Mouse (Mus musculus) heart, adult 9 months (tissue): Measurements from ENCODE around the gene Unc93a.
"Not testable (repeated sequence)": the region's sequence is repeated elsewhere in the genome, so short reads cannot be mapped to it uniquely, and the experiment has no call there.

ENCODE experiments used
- DNase-seq, 2 experiments: peaks; one replicate each; pipeline ENCODE4 v3.0.0; 2022; ENCODE audit warnings: low spot score in 2 of 2

Gene Unc93a

GRCm38 (mm10) chr17:13131710-13132109 lies at the start of gene Unc93a:
Unc93a (minus strand) TSS chr17:13131810.
- not testable (repeated sequence) for DNase-seq

DNA sequence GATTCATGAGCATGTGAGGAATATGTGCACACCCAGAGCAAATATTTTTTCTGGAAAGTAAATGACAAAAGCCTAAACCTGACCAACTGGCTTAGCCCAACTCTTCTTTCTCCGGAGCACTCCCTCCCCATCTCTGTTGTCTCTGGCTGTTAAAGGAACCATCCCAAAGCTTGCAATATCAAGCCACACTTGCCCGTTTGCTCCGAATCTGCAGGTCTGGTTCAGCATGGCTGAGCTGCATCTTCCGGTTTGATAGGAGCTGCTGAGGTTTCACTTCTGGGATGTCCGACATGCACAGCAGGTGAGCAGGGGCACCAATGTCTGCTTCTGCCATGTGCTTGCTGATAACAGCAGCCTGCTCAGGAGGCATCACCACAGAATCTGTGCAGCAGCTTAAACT lies 48.9 kb upstream of the Unc93a start:
- DNase-seq = not testable (repeated sequence)

GRCm38 (mm10) chr17:13179021-13179420 lies 47.4 kb upstream of the Unc93a start:
- DNase-seq = not testable (repeated sequence)

- DNase-seq = not testable (repeated sequence)
These were observed 46.2 kb upstream of the Unc93a start for GRCm38 (mm10) chr17:13177796-13178195.

GRCm38 (mm10) chr17:13175609-13176008 lies 44.0 kb upstream of the Unc93a start:
- DNase-seq = not testable (repeated sequence)

- DNase-seq = not testable (repeated sequence)
These were observed 42.4 kb upstream of the Unc93a start for GRCm38 (mm10) chr17:13174029-13174428.

- not testable (repeated sequence) for DNase-seq
These were observed 42.0 kb upstream of the Unc93a start for GRCm38 (mm10) chr17:13173578-13173977.

GRCm38 (mm10) chr17:13146128-13146527 lies 14.5 kb upstream of the Unc93a start:
- DNase-seq = not testable (repeated sequence)

GRCm38 (mm10) chr17:13144580-13145215 lies 13.1 kb upstream of the Unc93a start:
- not testable (repeated sequence) for DNase-seq

GRCm38 (mm10) chr17:13142665-13143064 lies 11.1 kb upstream of the Unc93a start:
- not testable (repeated sequence) for DNase-seq

GRCm38 (mm10) chr17:13135356-13135755 lies 3.7 kb upstream of the Unc93a start:
- not testable (repeated sequence) for DNase-seq

- DNase-seq = not testable (repeated sequence)
These were observed 742 bp upstream of the Unc93a start for GRCm38 (mm10) chr17:13132352-13132751.

DNA sequence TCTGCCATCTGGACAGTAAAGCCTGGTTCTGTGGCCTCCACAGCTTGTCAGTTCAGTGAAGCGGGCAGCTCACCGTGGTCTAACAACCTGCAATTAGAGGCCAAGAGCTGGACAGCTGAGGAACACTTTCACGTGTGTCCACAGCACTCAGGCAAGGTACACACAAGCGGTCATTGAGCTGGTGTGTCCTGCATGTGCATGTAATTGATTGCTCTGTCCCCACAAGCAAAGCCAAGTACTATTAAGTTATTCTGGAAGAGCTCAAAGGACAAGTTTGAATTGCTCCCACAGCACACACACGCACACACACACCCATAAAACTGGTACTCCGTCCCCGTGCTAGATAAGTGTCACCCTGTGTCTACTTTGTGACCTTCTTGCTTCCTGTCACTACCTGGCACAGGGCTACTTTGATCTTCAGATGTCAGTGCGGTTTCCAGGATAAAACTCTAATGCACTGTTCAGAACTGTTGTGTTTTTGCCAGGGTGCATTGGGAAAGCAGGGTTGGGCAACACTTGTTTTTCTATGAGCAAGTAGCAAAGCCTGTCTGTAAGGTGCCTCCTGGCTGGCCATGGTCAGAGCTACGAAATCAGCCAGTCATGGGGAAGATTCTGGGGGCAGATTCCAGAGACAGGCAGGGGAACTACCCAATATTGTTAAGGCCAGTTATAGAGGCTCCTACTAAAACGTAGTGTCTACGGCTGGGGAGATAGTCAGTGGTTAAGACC lies 1.7 kb downstream of the Unc93a start:
- DNase-seq = not testable (repeated sequence)

DNA sequence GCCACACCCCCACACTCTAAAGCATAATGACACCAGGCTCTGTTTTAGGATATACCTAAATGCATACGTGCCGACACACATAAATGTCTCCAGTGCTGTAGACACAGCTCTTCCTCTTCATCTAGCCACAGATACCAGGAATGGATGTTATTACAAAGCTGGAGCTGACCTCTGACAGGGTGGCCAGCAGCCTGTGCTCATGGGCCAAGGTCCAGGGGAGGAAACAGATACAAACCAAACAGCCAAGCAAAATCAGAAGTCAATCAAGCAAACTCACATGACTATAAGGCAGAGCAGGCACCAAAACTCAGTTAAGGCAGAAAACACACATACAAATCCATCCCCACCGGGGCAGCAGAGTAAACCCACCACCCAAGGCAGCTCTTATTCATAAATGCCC lies 2.3 kb downstream of the Unc93a start:
- not testable (repeated sequence) for DNase-seq

- DNase-seq = not testable (repeated sequence)
These were observed 7.4 kb downstream of the Unc93a start for GRCm38 (mm10) chr17:13124241-13124640.

DNA sequence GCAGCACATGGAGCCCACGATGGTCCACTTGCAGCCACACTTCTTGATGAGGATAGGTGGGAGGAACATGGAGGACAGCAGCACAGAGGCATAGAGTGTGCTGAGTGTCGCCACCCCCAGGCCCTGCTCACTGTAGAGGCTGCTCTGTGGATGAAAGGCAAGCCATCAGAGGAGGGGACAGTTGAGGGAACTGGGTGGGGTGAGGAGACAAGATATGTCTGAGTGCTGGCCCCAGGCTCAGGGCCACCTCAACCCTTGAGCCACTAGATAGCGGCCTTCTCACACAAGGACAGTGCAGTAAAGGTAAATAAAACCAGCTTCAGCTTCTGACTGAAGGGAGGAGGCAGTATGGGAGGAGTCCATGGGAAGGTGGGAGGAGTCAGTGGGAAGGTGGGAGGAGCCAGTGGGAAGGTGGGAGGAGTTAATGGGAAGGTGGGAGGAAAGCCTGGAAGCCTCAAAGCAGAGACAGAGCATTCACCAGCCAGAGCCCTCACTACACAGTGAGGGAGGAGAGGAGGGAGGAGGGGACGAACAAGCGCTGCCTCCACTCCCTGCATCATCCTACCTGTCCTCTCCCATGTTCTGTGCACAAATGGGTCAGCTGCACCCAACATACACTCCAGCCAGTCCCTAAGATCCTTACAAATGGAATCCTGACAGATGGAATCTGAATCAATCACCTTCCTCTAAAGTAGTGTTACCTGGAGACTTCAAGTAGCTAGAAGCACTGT lies 8.1 kb downstream of the Unc93a start:
- not testable (repeated sequence) for DNase-seq

DNA sequence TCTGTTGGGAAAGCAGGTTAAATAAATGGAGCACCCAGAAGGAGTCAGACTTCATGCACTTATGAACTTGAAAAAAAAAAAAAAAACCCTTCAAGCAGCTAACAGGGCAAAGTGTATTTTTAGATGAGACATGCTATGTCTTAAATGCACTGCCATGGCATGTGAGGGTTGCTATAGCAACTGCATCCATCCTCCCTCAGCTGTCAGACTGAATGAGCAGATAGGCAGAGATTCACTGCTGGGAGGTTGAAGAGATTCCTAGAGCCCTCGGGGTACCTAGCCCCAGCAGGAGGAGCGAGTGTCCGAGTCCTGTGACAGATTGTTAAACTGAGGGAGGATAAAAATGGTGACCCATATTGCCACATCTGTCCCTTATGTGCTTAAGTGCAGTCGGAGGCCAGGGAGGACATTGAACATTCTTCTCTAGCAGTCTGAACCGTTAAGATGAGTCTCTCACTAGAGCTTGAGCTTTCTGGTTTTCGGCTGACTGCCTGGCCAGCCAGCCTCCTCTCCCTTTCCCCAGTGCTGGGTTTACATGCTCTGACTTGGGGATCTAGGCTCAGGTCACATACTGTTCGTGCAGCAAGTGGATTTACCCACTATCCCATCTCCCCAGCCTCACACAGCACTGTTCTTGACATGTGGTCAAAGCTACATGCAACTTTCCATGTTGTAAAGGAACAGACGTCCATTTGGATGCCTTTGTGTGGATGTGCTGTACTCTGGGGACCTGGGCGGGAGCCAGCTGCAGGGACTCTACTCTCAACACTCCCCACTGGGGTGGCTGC lies 18.9 kb downstream of the Unc93a start:
- not testable (repeated sequence) for DNase-seq

DNA sequence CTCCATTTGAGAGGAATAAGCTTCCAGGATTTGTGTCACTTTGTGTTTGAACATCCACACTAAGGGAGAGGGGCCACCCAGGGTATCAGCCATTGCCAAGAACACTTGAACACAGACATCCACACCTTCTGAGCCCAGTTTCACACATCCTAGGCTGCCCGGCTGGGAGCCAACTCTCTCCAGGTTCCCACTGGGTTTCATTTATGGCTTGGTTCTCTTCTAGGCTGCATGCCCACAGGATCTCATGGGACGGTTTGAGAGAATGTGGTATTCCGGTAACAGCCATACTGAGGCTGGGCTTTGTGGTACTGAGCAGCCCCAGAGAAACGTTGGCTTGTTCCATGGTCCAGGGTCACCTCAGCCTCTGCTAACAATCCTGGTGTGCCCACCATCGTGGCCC lies 25.0 kb downstream of the Unc93a start:
- DNase-seq = peak; percentile 55 to 66

DNA sequence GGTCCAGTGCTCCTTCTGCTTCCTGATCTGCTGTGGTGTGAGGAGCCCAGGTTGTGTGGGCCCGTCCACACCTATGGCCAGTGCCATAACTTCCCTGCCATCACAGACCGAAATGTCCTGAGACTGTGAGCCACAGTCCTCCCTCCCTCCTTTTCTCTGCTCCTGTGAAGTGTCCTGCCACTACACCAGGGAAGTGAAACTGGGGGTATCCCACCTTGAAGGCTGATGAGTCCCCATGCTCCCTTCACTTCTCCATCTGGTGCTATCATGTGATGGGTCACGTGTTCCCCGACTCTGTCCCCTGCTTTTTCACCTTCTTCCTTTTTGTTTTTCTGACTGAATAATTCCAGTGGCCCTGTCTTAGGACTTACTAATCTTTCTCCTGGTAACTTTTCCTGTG lies 38.6 kb downstream of the Unc93a start:
- DNase-seq = not testable (repeated sequence)

GRCm38 (mm10) chr17:13092100-13092764 lies 39.4 kb downstream of the Unc93a start:
- DNase-seq = not testable (repeated sequence)

GRCm38 (mm10) chr17:13091510-13091909 lies 40.1 kb downstream of the Unc93a start:
- DNase-seq = not testable (repeated sequence)
